Mouse (Mus musculus) brain, embryonic 14.5 days (tissue): ENCODE measurements at regions not wholly inside any gene's neighbourhood (a gene's known extent, or its start where the extent isn't known, plus 50 kb on each side); places are given as distances from the start of the nearest gene placed in this dataset.

Experiments
- CTCF ChIP-seq: fragments of 200-500 bp; IDR thresholded peaks from 2 replicates; pipeline ENCODE4 v1.5.1; 2012; ENCODE audit warnings: inconsistent platforms, mild to moderate bottlenecking, moderate library complexity, borderline replicate concordance; ENCODE audit not compliant: insufficient read depth, insufficient read length; ENCODE audit errors: extremely low read depth
- POLR2A ChIP-seq: fragments of 200-500 bp; IDR thresholded peaks from 2 replicates; pipeline ENCODE4 v1.6.1; 2012; ENCODE audit warnings: mild to moderate bottlenecking, inconsistent platforms, borderline replicate concordance; ENCODE audit not compliant: poor library complexity, insufficient read depth, insufficient read length, severe bottlenecking; ENCODE audit errors: extremely low read depth

DNA sequence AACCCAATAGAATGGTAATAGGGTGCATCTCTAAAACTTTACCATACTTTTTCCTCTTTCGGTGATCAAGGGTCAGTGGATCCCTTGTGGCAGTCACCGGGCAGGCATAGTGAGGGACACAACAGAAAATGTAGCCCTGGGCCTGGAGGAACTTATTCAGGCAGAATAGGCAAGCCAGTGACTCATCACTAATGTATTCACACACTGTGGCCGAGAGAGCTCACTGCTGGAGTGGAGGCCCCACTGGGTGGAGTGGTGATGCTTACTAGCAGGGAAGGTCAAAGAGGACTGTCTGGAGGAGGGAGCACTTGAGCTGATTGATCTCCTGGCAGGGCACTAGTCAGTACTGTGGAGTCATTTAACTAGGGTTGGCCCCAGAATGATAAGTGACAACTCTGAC, 62.4 kb upstream of the Pax1 start:
- TF ChIP-seq CTCF (no peak), POLR2A (no peak)
